Mouse (Mus musculus) megakaryocyte, embryonic 14.5 days (primary cell): ENCODE results near the gene Lrrc23. TPM values are rescaled to one million over a fixed set of nuclear protein-coding genes. Genes with fewer than 3 reads are reported as not detected.
A peak's percentile ranks its signal among the peaks of the same experiment; 100 is the strongest.
"Not testable (repeated sequence)": the region's sequence is repeated elsewhere in the genome, so short reads cannot be mapped to it uniquely, and the experiment has no call there.

ENCODE experiments used
- H3K27me3 ChIP-seq: replicated peaks from 2 replicates; pipeline ENCODE3; 2012; ENCODE audit warnings: inconsistent platforms
- H3K36me3 ChIP-seq: replicated peaks from 2 replicates; pipeline ENCODE3; 2012; ENCODE audit warnings: low read length, inconsistent platforms, mixed read lengths
- H3K4me1 ChIP-seq: 2 replicates; pipeline ENCODE4 v1.6.1; 2012; ENCODE audit warnings: inconsistent platforms
- H3K4me3 ChIP-seq: replicated peaks from 2 replicates; pipeline ENCODE3; 2012; ENCODE audit warnings: moderate library complexity, mild to moderate bottlenecking, inconsistent platforms
- H3K9me3 ChIP-seq: 2 replicates; pipeline ENCODE4 v1.6.1; 2012; ENCODE audit warnings: inconsistent platforms
- FLI1 ChIP-seq: IDR thresholded peaks from 2 replicates; pipeline ENCODE4 v1.6.1; 2012; ENCODE audit warnings: low read length, inconsistent platforms, mixed read lengths
- GATA1 ChIP-seq: IDR thresholded peaks from 3 replicates; pipeline ENCODE4 v1.6.1; 2012; ENCODE audit warnings: mixed read lengths, low read length, inconsistent platforms, borderline replicate concordance
- polyA plus RNA-seq: library from polyadenylated mRNA; stranded (reverse); fragments of >175 nt; gene quantifications from 2 replicates; pipeline ENCODE4 v1.2.3, GENCODE M21; 2012; ENCODE audit warnings: low replicate concordance; ENCODE audit not compliant: insufficient read depth

Lrrc23 gene
- polyA plus RNA-seq, 1 experiment: not detected

GRCm38 (mm10) chr6:124813933-124814332 lies 34.4 kb upstream of the Lrrc23 start, which contains the start of gene Tpi1:
Gene Tpi1 (minus strand): TSS chr6:124814296.
- Histone ChIP-seq H3K4me1 (peaks cover 77% of the 10 kb centered on the region), H3K27me3 (no peaks in the 10 kb centered on the region), H3K36me3 (peaks cover 80% of the 10 kb centered on the region), H3K4me3 (peak within 1 kb of the TSS; percentile 98), H3K9me3 (no peaks in the 10 kb centered on the region)
- TF ChIP-seq GATA1 (no peak), FLI1 (no peak)

- H3K4me1 ChIP-seq: peaks cover 78% of the 10 kb centered on the region
- peaks cover 76% of the 10 kb centered on the region for H3K36me3 ChIP-seq
- no peaks in the 10 kb centered on the region for H3K9me3 ChIP-seq
- TF ChIP-seq FLI1 (no peak), GATA1 (no peak)
- H3K4me3 ChIP-seq: peak overlapping the region; percentile 98
- no peaks in the 10 kb centered on the region for H3K27me3 ChIP-seq
Measured at GRCm38 (mm10) chr6:124813496-124813895, 34.0 kb upstream of the Lrrc23 start.

- Histone ChIP-seq H3K9me3 (no peaks in the 10 kb centered on the region), H3K4me3 (peak overlapping the region; percentile 98), H3K36me3 (peaks cover 69% of the 10 kb centered on the region), H3K27me3 (no peaks in the 10 kb centered on the region), H3K4me1 (peaks cover 78% of the 10 kb centered on the region)
- no peak for TF ChIP-seq FLI1
- TF ChIP-seq GATA1: no peak
Measured at GRCm38 (mm10) chr6:124812848-124813247, 33.3 kb upstream of the Lrrc23 start.

DNA sequence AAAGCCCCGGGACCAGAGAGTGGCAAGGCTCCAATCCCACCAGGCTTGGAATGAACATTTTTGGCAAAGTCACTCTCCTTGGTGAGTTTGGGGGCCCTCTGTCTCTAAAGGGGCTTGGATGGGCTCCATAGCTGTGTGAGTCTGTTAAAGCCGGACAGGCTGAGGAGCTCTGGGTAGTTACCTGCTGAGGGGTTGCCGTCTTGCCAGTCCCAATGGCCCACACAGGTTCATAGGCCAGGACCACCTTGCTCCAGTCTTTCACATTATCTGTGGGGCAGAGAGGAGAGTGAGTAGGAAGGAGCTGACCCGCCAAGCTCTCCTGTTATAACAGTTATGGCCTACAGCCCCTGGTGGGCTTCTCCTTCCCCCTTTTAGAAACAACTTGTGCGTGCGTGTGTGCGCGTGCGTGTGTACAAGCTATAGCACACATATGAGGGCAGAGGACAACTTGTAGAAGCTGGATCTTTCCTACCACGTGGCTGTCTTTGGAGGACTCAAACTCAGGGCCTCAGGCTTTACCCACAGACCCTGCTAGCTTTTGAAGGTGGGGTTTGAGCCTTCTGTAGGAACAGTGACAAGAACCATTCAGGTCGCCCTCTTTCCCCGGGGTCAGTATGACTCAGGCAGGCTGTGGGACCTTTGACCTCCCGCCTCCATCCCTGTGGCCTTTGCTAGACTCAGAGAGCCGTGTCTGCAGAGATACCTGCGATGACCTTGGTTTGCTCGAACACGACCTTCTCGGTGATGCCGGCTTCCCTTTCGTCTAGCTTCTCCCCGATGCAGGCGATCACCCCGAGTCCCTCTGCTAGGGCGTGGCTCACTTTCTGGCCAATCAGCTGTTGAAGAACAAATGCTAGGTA lies 32.4 kb upstream of the Lrrc23 start:
- TF ChIP-seq GATA1 (no peak), FLI1 (no peak)
- H3K4me1 ChIP-seq: peaks cover 76% of the 10 kb centered on the region
- H3K9me3 ChIP-seq: no peaks in the 10 kb centered on the region
- H3K36me3 ChIP-seq: peaks cover 60% of the 10 kb centered on the region
- peak overlapping the region; percentile 98 for H3K4me3 ChIP-seq
- H3K27me3 ChIP-seq: no peaks in the 10 kb centered on the region

DNA sequence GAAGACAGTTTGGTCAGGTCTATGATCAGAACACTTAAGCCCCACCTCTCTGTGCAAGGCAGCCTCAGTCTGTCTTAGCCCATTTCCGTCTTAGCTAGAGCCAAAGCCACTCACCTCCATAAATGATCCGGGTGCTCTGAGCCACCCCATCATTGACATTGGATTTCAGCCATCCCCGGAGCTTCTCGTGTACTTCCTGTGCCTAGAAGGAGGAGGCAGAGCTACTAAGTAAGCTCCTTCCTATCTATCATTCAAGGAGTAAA lies 31.8 kb upstream of the Lrrc23 start:
- Histone ChIP-seq H3K4me1 (peaks cover 80% of the 10 kb centered on the region), H3K36me3 (peaks cover 54% of the 10 kb centered on the region), H3K27me3 (no peaks in the 10 kb centered on the region), H3K9me3 (no peaks in the 10 kb centered on the region), H3K4me3 (peak overlapping the region; percentile 76)
- TF ChIP-seq FLI1: no peak

- H3K9me3 ChIP-seq, H3K27me3 ChIP-seq: not testable (repeated sequence)
- Histone ChIP-seq H3K36me3 (peaks cover 49% of the 10 kb centered on the region), H3K4me1 (peaks cover 86% of the 10 kb centered on the region), H3K4me3 (peak overlapping the region; percentile 76)
Measured at GRCm38 (mm10) chr6:124810566-124811402, 31.3 kb upstream of the Lrrc23 start.

DNA sequence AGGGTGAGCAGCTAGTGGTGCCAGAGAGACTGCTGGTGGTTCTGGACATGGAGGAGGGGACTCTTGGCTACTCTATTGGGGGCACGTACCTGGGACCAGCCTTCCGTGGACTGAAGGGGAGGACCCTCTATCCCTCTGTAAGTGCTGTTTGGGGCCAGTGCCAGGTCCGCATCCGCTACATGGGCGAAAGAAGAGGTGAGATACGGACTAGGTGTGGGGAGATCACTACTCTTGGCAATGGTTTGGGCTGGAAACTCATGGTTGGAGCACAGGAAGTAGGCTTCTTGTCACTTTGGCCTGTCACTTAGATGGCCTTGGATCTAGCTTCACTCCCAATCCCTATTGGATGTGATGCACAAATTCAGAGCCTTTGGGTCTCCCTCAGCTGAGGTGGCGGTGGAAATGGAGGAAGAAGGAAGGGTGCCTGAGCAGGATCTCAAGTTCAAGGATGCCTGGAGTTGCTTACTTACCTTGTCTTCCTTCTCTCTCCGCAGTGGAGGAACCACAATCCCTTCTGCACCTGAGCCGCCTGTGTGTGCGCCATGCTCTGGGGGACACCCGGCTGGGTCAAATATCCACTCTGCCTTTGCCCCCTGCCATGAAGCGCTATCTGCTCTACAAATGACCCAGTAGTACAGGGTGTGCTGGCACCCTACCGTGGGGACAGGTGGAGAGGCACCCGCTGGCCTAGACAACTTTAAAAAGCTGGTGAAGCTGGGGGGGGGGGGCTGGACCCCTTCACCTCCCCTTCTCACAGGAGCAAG lies 30.4 kb upstream of the Lrrc23 start:
- peaks cover 40% of the 10 kb centered on the region for H3K36me3 ChIP-seq
- H3K4me3 ChIP-seq: peak overlapping the region; percentile 95
- H3K27me3 ChIP-seq: no peaks in the 10 kb centered on the region
- no peaks in the 10 kb centered on the region for H3K9me3 ChIP-seq
- H3K4me1 ChIP-seq: peaks cover 91% of the 10 kb centered on the region
- no peak for TF ChIP-seq FLI1
- TF ChIP-seq GATA1: no peak

- no peak for TF ChIP-seq GATA1
- Histone ChIP-seq H3K4me3 (peak overlapping the region; percentile 95), H3K27me3 (no peaks in the 10 kb centered on the region), H3K36me3 (peaks cover 34% of the 10 kb centered on the region), H3K9me3 (no peaks in the 10 kb centered on the region), H3K4me1 (peaks cover 86% of the 10 kb centered on the region)
Measured at GRCm38 (mm10) chr6:124809052-124809774, 29.7 kb upstream of the Lrrc23 start.

GRCm38 (mm10) chr6:124808358-124809012 lies 29.0 kb upstream of the Lrrc23 start, which contains the start of gene Spsb2:
Gene Spsb2 (plus strand): TSS chr6:124808661.
- no peak for TF ChIP-seq GATA1
- no peak for TF ChIP-seq FLI1
- Histone ChIP-seq H3K4me1 (peaks cover 83% of the 10 kb centered on the region), H3K9me3 (no peaks in the 10 kb centered on the region), H3K36me3 (peaks cover 34% of the 10 kb centered on the region), H3K27me3 (no peaks in the 10 kb centered on the region), H3K4me3 (peak within 1 kb of the TSS; percentile 95)

- Histone ChIP-seq H3K4me3 (peak overlapping the region; percentile 95), H3K9me3 (no peaks in the 10 kb centered on the region), H3K4me1 (peaks cover 81% of the 10 kb centered on the region), H3K27me3 (no peaks in the 10 kb centered on the region), H3K36me3 (peaks cover 33% of the 10 kb centered on the region)
- no peak for TF ChIP-seq GATA1
- TF ChIP-seq FLI1: no peak
Measured at GRCm38 (mm10) chr6:124807986-124808357, 28.4 kb upstream of the Lrrc23 start.
